Mouse (Mus musculus) adrenal gland, postnatal 14 days (tissue): ENCODE results near the gene Pnp2. TPM values are rescaled to one million over a fixed set of nuclear protein-coding genes. Genes with fewer than 3 reads are reported as not detected.

Experiments
- DNase-seq: peaks from one replicate; pipeline ENCODE4 v3.0.0; 2021; ENCODE audit warnings: mixed read lengths
- total RNA-seq: library from RNA; stranded (reverse); gene quantifications from 2 replicates; pipeline ENCODE4 v1.2.3, GENCODE M21; 2021

Gene Pnp2
- total RNA-seq, 1 experiment from 2014 or later = 3.1 TPM

GRCm38 (mm10) chr14:51009572-51009971 is 53.8 kb downstream of the Pnp2 start:
- peak; percentile 51 for DNase-seq

Other genes starting within 250 kb of the Pnp2 start
- gene Olfr748, start 248.6 kb upstream of the Pnp2 start, total RNA-seq = not detected in 2 replicates
- not detected in 2 replicates for gene Olfr749, start 210.9 kb upstream of the Pnp2 start, total RNA-seq
- 33.6 and 40.3 TPM in 2 replicates for gene Ttc5, start 170.5 kb upstream of the Pnp2 start, total RNA-seq
- not detected in 2 replicates for gene Ccnb1ip1, start 148.3 kb upstream of the Pnp2 start, total RNA-seq
- gene Parp2, start 148.2 kb upstream of the Pnp2 start, total RNA-seq = 29.2 and 37.8 TPM in 2 replicates
- gene Tep1, start 85.4 kb upstream of the Pnp2 start, total RNA-seq = 20.8 and 23.3 TPM in 2 replicates
- gene Klhl33, start 58.5 kb upstream of the Pnp2 start, total RNA-seq = 1.1 and 1.5 TPM in 2 replicates
- 60.9 TPM in 2 replicates for gene Osgep, start 31.1 kb upstream of the Pnp2 start, total RNA-seq
- 66.1 and 71.3 TPM in 2 replicates for gene Apex1, start 31.0 kb upstream of the Pnp2 start, total RNA-seq
- gene Pip4p1, start 25.1 kb upstream of the Pnp2 start, total RNA-seq = 44.3 and 47.2 TPM in 2 replicates
- gene Pnp, start 24.9 kb upstream of the Pnp2 start, total RNA-seq = 55.0 and 61.3 TPM in 2 replicates
- 51.4 and 57.2 TPM in 2 replicates for gene Gm49342, start 11.5 kb upstream of the Pnp2 start, total RNA-seq
- 0.33 TPM in 1 of 2 replicates, not detected in the other for gene Rnase10, start 51.8 kb downstream of the Pnp2 start, total RNA-seq
- not detected in 2 replicates for gene Rnase9, start 85.9 kb downstream of the Pnp2 start, total RNA-seq
- not detected in 2 replicates for gene Rnase11, start 94.2 kb downstream of the Pnp2 start, total RNA-seq
- not detected in 2 replicates for gene Rnase12, start 101.7 kb downstream of the Pnp2 start, total RNA-seq
- not detected in 2 replicates for gene Olfr750, start 118.4 kb downstream of the Pnp2 start, total RNA-seq
- 56.5 and 131 TPM in 2 replicates for gene Rnase4, start 135.1 kb downstream of the Pnp2 start, total RNA-seq
- 6.0 and 37.1 TPM in 2 replicates for gene Ang, start 135.2 kb downstream of the Pnp2 start, total RNA-seq
- gene Eddm3b, start 158.4 kb downstream of the Pnp2 start, total RNA-seq = not detected in 2 replicates
- 1.3 and 4.5 TPM in 2 replicates for gene Rnase6, start 167.9 kb downstream of the Pnp2 start, total RNA-seq
- not detected in 2 replicates for gene Rnase1, start 190.8 kb downstream of the Pnp2 start, total RNA-seq
- not detected in 2 replicates for gene Rnase2b, start 206.3 kb downstream of the Pnp2 start, total RNA-seq
- gene Ang2, start 243.2 kb downstream of the Pnp2 start, total RNA-seq = not detected in 2 replicates
- not detected in 2 replicates for gene Ear14, start 247.4 kb downstream of the Pnp2 start, total RNA-seq